Mouse (Mus musculus): ENCODE measurements around the gene H2-M2.
"Not testable (repeated sequence)": the region's sequence is repeated elsewhere in the genome, so short reads cannot be mapped to it uniquely, and the experiment has no call there.

Gene H2-M2

GRCm38 (mm10) chr17:37483452-37483851 lies at the start of gene H2-M2:
Gene H2-M2, minus strand, starts transcription at chr17:37483552.
- no peak for DNase-seq (ENCODE audit: low spot score)

GRCm38 (mm10) chr17:37525427-37525826 lies 42.1 kb upstream of the H2-M2 start:
- DNase-seq (ENCODE audit: low spot score) = not testable (repeated sequence)

- DNase-seq (ENCODE audit: low spot score) = not testable (repeated sequence)
Measured at GRCm38 (mm10) chr17:37524612-37525011, 41.3 kb upstream of the H2-M2 start.

- DNase-seq (ENCODE audit: low spot score) = no peak
Measured at GRCm38 (mm10) chr17:37507730-37508129, 24.4 kb upstream of the H2-M2 start, which contains the start of gene Olfr111. Gene Olfr111, plus strand, starts transcription at chr17:37508030.

- no peak for DNase-seq (ENCODE audit: low spot score)
Measured at GRCm38 (mm10) chr17:37491930-37492518, 8.7 kb upstream of the H2-M2 start, which contains the start of gene Olfr110. Gene Olfr110, plus strand, starts transcription at chr17:37492468.

- no peak for DNase-seq (ENCODE audit: low spot score)
Measured at GRCm38 (mm10) chr17:37458616-37459015, 24.7 kb downstream of the H2-M2 start, which contains the start of gene Olfr109. Gene Olfr109, plus strand, starts transcription at chr17:37458916.

GRCm38 (mm10) chr17:37445180-37445579 lies 38.2 kb downstream of the H2-M2 start, which contains the start of gene Olfr108:
Gene Olfr108, plus strand, starts transcription at chr17:37445480.
- no peak for DNase-seq (ENCODE audit: low spot score)

All from urinary bladder, postnatal 14 days (tissue).